Mouse (Mus musculus) natural killer cell, adult 2 months (primary cell): Measurements from ENCODE around the gene 1810009A15Rik.
"Not testable (repeated sequence)": the region's sequence is repeated elsewhere in the genome, so short reads cannot be mapped to it uniquely, and the experiment has no call there.

ENCODE experiments used
- DNase-seq, 2 experiments: peaks; one replicate each; pipeline ENCODE4 v3.0.0; 2022; ENCODE audit warnings: low spot score in 2 of 2

1810009A15Rik gene

DNA sequence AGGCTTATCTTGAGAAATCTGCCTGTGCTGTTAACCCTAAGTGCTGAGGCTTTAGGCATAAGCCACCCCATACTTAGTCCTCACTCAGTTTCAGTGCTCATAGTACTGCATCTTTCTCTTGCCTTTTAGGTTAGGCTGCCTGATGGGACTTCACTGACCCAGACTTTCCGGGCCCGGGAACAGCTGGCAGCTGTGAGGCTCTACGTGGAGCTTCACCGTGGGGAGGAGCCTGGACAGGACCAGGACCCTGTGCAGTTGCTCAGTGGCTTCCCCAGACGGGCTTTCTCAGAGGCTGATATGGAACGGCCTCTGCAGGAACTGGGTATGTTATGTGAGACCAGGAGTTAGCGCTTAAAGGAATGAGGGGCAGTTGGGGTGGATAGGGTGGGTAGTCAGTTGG, 13.6 kb upstream of the 1810009A15Rik start:
- no peak for DNase-seq

DNA sequence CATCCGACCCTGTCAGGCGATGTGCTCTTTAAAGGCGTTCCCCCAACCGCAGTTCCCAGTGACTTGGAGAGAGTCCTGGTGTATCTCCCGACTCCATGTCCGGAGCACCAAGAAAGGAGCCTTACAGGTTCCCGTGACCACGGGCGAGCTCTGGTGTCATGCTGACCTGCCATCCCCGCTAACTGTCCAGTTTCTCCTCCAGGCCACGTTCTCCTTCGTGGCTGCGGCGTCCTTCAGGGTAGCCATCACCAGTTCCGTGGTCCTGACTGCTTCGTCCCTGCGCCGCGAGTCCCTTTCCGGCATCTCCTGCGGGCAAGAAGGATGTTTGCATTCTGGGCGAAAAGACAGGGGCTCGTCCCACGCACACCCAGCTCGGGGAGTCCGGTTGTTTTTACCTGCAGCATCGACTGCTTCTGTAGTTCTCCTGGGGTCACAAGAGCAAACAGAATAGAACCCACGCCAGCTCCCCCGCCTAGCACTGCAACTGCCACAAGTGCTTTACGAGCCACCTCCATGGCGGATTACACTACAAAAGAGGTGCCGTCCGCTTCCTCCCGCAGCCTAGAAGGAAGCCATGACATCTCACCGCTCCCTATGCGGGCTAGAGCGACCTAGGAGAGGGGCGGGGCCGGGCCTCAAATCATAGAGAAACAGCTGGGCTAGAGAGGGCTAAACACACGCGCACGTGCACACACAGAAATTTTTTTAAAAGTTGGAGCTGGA, 8.2 kb upstream of the 1810009A15Rik start, which contains the start of gene Uqcc3:
Gene Uqcc3, minus strand, starts transcription at position 613 of the 723 bp plus-strand sequence.
- DNase-seq = peak; percentile 88 to 92

DNA sequence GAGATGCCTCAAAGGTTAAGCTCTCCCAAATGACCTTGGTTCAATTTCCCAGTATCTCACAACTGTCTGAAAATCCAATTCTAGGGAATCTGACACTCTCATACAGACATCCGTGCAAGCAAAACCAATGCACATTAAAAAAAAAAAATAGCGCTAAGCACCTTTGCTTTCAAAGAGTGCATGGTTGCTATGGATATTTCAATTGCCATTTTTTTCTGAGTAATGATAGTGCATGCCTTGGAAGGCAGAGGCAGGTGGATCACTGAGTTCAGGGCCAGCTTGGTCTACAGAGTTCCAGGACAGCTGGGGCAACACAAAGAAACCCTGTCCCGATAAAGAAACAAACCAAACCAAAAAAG, 7.6 kb upstream of the 1810009A15Rik start:
- no peak for DNase-seq

- no peak for DNase-seq
Measured at GRCm38 (mm10) chr19:8883616-8884015, 5.0 kb upstream of the 1810009A15Rik start, which contains the start of the genes Lbhd1 and Gm49403. Gene Lbhd1 (plus strand): TSS chr19:8883732. Gene Gm49403 (plus strand): TSS chr19:8883930.

DNA sequence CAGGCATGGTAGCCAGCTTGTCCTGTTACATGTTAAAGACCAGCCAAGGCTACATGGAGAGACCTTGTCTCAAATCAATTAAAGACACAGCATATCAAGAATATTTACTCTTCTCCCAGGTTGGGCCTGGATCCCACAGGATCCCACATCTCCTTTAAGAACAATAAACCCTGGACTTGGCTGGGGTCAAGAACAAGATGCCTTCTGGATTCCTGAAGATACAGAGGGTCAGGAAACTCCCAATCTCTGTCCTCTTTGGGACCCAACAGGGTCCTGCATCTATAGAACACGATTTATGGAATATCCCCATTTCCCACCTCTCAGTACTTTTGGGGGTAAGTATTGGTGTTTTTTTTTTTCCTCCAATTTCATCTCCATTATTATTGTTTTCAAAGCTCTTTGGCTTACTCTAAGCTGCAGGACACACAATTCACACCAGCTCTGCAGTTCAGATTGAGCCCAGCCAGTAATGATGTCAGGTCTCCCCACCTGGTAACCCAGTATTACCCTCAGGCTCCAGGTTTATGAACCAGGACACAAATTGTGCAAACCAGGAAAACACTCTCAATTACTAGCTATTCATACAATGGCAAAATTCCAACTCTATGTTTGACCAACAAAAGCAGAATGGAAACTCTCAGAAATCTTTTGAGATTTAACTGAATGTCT, 1.6 kb upstream of the 1810009A15Rik start:
- no peak for DNase-seq

DNA sequence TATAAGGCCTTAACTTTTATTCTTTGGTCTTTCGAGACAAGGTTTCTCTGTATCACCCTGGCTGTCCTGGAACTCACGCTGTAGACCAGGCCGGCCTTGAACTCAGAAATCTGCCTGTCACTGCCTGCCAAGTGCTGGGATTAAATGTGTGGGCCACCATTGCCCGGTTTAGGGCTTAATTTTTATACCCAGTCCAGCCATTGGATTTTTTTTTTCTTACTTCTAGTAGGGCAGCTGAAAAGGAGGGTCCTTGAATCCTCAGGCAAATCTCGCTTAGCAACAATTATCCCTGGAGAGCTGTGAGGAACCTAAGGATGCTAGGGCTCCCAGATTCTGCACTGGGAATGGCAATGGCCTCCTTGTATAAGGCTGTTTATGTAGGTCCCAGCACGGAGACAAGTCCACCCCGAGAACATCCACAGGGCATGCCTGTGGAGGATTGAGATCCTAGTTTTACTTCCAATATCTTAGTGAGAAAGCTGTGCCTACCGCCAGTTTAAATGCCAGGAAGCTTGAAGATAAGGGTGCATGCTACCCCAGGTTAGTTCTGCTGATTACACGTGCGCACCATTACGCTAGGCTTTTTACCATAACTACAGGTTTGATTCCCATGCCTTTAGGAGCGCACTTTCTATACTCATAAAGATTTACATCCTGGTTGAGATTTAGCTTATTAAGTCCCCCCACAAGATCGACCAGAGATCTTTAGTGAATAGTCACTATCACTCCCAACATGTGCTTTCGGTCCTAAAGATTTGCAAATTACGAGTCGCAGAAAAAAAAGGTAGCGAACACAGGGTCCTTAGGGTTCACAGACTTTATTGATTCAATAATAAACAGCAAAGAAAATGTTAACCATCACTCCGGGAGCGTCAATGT, 829 bp upstream of the 1810009A15Rik start:
- DNase-seq = no peak

- DNase-seq = peak; percentile 75 to 85
Measured at GRCm38 (mm10) chr19:8892829-8893766, 4.4 kb downstream of the 1810009A15Rik start, which contains the start of gene Ints5. Gene Ints5 (plus strand): TSS chr19:8893005.

DNA sequence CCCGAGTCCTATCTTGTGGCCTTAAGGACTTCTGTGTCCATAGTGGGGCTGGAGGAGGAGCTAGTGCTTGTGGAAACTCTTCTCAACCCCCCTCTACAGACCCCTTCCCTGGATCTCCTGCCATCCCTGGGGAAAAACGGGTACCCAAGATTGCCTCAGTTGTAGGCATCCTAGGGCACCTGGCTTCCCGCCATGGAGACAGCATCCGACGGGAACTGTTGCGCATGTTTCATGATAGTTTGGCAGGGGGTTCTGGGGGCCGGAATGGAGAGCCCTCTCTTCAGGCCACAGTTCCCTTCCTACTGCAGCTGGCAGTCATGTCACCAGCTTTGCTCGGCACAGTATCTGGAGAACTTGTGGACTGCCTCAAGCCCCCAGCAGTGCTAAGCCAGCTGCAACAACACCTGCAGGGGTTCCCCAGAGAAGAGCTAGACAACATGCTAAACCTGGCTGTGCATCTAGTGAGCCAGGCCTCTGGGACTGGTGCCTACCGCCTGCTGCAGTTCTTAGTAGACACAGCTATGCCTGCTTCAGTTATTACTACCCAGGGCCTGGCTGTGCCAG, 6.8 kb downstream of the 1810009A15Rik start:
- no peak for DNase-seq

GRCm38 (mm10) chr19:8896231-8896630, 7.6 kb downstream of the 1810009A15Rik start:
- DNase-seq = not testable (repeated sequence)

DNA sequence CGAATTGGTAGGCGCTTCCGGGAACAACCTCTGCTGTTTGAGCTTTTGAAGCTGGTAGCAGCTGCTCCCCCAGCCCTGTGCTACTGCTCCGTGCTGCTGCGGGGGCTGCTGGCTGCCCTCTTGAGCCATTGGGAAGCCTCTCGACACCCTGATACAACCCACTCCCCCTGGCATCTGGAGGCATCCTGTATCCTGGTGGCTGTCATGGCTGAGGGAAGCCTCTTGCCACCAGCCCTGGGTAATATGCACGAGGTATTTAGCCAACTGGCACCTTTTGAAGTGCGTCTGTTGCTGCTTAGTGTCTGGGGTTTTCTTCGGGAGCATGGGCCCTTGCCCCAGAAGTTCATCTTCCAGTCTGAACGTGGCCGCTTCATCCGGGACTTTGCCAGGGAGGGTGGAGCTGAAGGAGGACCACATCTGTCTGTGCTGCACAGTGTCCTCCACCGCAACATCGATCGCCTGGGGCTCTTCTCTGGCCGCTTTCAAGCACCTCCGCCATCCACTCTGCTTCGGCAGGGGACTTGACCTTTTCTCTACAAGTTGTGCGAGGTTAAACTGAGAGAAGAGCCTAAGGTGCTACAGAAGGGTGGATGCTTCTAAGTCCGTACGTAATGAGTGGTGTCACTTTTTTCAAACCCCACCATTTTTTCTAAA, 8.7 kb downstream of the 1810009A15Rik start:
- DNase-seq = not testable (repeated sequence)

GRCm38 (mm10) chr19:8897865-8898495, 9.3 kb downstream of the 1810009A15Rik start, which contains the start of gene Ganab:
Gene Ganab (plus strand): TSS chr19:8898071.
- DNase-seq = peak; percentile 89 to 92

- DNase-seq = no peak
Measured at GRCm38 (mm10) chr19:8898576-8898975, 9.9 kb downstream of the 1810009A15Rik start.

DNA sequence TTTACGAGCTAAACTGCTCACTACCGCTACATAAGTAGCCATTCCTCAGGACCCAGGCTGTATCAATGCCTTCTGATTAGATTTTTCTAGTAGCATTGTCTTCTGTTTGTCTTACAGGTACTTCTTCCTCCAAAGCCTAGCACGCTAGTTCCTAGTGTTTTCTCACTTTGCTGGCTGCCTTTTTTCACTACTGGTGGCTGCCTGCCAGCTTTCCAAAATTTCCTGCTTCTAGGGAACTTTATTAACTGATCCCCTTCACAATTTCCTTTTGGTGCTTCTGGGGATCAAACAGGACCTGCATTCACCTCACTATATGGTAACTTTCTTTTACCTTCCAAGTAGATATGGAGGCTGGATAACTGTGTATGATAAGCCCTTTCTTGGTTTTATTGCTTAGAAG, 10.4 kb downstream of the 1810009A15Rik start:
- no peak for DNase-seq

DNA sequence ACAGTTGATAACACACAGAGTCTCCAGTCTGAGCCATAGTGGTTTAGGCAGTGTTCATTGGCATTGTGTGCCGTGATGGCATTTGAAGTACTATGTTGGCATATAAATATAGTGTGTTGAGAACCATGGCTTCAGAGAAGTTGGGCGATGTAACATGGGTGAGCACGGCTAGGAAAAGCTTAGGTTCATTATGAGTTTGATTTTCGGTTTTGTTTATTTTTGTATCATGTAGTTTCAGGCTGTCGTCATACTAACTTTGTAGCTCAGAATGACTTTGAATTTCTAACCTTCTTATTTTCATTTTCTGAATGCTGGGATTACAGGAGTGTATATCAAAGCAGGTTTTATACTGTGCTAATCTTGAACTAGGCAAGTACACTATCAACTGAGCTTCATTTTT, 14.8 kb downstream of the 1810009A15Rik start:
- DNase-seq = no peak

DNA sequence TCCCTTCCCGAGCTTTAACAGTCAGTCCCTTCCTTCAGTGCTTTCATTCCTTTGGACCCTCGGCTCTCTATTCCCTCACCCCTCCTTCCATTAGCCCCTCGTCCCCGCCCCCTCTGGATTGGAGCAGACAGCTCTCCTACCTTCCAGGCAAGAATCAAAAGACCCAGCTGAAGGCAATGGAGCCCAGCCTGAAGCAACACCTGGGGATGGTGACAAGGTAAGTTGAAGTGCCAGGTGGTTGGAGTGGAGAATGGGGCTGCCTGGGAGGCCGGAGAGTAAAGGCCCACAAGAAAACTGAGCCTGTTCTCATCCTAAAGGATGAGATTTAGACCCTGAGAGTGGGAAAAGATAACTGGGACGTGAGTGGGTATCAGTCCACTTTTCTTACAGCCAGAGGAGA, 19.9 kb downstream of the 1810009A15Rik start:
- DNase-seq = no peak

DNA sequence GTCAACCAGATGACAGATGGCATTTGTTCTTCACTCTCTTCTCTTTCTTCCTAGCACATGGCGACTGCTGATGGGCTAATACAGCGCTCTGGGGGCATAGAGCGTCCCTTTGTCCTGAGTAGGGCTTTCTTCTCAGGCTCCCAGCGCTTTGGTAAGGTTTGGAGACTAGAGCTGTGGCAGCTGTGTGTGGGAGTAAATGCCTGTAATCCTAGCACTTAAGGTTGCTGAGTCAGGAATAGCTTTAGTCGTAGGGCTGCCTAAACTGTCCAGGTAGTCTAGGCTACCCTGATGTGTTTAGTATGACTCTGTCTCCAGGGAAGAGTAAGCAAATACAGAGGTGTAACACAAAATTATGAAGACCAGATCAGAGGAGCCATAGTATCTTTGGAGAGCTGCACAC, 23.2 kb downstream of the 1810009A15Rik start:
- DNase-seq = no peak

- no peak for DNase-seq
Measured at GRCm38 (mm10) chr19:8914212-8914611, 25.6 kb downstream of the 1810009A15Rik start.

- no peak for DNase-seq
Measured at GRCm38 (mm10) chr19:8919000-8919399, 30.3 kb downstream of the 1810009A15Rik start.

DNA sequence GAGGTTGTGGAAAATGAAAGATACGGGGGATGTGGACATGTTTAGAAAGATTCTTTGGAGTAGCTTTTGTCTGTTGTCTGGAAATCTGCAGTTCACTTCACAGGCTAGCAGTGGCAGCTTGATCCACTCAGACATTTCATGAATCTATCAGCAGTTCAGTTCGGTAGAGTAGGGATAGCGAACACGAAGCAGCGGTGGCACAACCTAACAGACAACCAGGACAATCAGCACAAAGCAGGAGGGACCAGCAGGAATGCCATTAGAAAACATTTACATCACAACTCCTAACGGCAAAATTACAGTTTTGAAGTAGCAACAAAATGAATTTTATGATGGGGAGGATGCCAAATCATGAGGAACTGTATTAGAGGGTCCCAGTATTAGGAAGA, 31.0 kb downstream of the 1810009A15Rik start:
- DNase-seq = no peak
